Mouse (Mus musculus): ENCODE results near the gene Dck. TPM values are rescaled to one million over a fixed set of nuclear protein-coding genes. Genes with fewer than 3 reads are reported as not detected.

Dck gene
- 36.9 and 41.6 TPM in 2 replicates for polyA plus RNA-seq (2014; fragmentation: Nextera tagmentation; extraction: Ambion mirVana)

GRCm38 (mm10) chr5:88764987-88765481, at the start of gene Dck:
TSS of gene Dck (plus strand) at chr5:88764996.
- Histone ChIP-seq H3K4me3 (ENCODE audit: low read depth, low read length) (peak within 1 kb of the TSS; percentile 81), H3K4me1 (ENCODE audit: control insufficient read depth, insufficient read depth, low read length) (no peaks in the 10 kb centered on the region), H3K9ac (ENCODE audit: low read depth, low read length) (peak within 1 kb of the TSS; percentile 85), H3K36me3 (ENCODE audit: control insufficient read depth, insufficient read depth, low read length) (peaks cover 8% of the 10 kb centered on the region), H3K27ac (replicated peaks; ENCODE audit: low read depth, low read length) (peak within 1 kb of the TSS; percentile 89), H3K4me2 (ENCODE audit: low read depth, low read length) (peak within 1 kb of the TSS; percentile 71), H3K27me3 (replicated peaks; ENCODE audit: control insufficient read depth, insufficient read depth, low read length) (no peaks in the 10 kb centered on the region), H3K9me3 (ENCODE audit: control insufficient read depth, low read length) (no peaks in the 10 kb centered on the region)
- WGBS = 0% methylated on average over 1 of the region's 51 CpGs
- DNase-seq (ENCODE audit: low spot score) (peak; percentile 99), ATAC-seq (ENCODE audit: low read depth) (peak; percentile 100)

DNA sequence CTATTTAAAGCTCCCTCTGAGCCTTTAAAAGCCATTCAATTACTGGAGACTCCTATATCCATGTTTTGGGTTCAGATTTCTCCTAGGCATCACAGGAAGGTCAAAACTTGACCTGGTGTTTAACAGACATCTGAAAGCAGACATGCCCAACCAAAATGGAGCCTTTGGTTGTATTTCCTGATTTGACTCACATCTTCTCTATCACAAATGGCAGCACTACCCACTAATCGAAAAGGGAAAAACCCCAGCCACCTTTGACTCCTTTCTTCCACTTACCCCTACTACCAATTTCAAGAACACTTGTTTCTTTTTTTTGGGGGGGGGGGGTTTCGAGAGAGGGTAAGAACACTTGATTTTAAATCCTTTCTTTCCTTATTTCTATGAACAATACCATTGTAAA, 47.8 kb upstream of the Dck start:
- no peaks in the 10 kb centered on the region for H3K36me3 ChIP-seq (ENCODE audit: control insufficient read depth, insufficient read depth, low read length)
- WGBS = 90% methylated on average over 2 of the region's 2 CpGs
- peaks cover 6% of the 10 kb centered on the region for H3K4me1 ChIP-seq (ENCODE audit: control insufficient read depth, insufficient read depth, low read length)
- no peak for DNase-seq (ENCODE audit: low spot score)
- no peak overlapping the region for H3K9ac ChIP-seq (ENCODE audit: low read depth, low read length)
- no peak overlapping the region for H3K4me3 ChIP-seq (ENCODE audit: low read depth, low read length)
- no peak for ATAC-seq (ENCODE audit: low read depth)
- no peak overlapping the region for H3K4me2 ChIP-seq (ENCODE audit: low read depth, low read length)
- H3K27me3 ChIP-seq (replicated peaks; ENCODE audit: control insufficient read depth, insufficient read depth, low read length) = no peaks in the 10 kb centered on the region
- H3K27ac ChIP-seq (replicated peaks; ENCODE audit: low read depth, low read length) = no peak overlapping the region
- H3K9me3 ChIP-seq (ENCODE audit: control insufficient read depth, low read length) = no peaks in the 10 kb centered on the region

DNA sequence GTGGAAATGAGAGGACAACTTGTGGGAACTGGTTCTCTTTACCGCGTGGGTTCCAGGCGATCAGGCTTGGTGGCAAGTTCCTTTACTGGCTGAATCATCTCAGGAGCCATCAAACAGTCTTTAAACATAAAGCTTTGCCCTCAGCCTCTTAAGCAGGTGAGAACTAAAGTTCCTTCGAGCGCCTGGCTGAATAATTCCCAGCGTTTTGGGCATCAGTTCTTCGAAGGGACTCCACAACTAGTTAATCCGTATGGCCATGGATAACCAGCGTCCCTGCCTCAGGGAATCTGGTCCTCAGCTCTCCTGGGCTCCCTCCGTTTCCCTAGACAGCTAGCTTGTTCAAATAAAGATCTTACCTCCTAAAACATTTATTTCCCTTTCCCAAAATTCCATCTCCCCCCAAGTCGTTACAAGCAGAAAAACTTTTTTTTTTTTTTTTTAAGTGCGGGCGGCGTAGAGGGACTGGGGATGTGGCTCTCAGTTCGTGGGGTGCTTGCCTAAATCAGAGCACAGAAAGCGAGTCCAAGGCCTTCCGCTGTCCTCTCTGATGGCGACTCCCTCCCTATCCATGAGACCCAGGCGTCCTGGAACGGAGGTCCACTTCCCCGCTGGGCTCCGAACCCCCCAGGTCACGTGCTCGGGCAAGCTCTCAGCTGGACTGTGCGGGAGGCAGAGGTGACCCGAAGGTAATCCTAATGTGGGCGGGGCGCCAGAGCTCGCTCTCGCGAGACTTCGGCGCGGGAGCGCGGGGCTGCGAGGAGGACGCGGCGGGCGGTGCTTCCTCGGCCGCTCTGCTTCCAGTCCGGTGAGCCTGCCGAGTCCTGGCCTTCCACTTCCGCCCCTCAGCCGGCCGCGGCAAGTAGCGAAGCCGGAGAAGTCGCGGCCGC, 44.4 kb upstream of the Dck start, which contains the start of gene Mob1b:
Gene Mob1b, plus strand, starts transcription at position 740 of the 887 bp plus-strand sequence.
- H3K4me3 ChIP-seq (ENCODE audit: low read depth, low read length) = peak within 1 kb of the TSS; percentile 97
- H3K4me1 ChIP-seq (ENCODE audit: control insufficient read depth, insufficient read depth, low read length) = peaks cover 16% of the 10 kb centered on the region
- DNase-seq (ENCODE audit: low spot score) = peak; percentile 96
- WGBS = 1% methylated on average over 28 of the region's 54 CpGs
- H3K9me3 ChIP-seq (ENCODE audit: control insufficient read depth, low read length) = no peaks in the 10 kb centered on the region
- no peaks in the 10 kb centered on the region for H3K27me3 ChIP-seq (replicated peaks; ENCODE audit: control insufficient read depth, insufficient read depth, low read length)
- ATAC-seq (ENCODE audit: low read depth) = peak; percentile 95
- peak within 1 kb of the TSS; percentile 86 for H3K4me2 ChIP-seq (ENCODE audit: low read depth, low read length)
- H3K9ac ChIP-seq (ENCODE audit: low read depth, low read length) = peak within 1 kb of the TSS; percentile 96
- no peaks in the 10 kb centered on the region for H3K36me3 ChIP-seq (ENCODE audit: control insufficient read depth, insufficient read depth, low read length)
- peak within 1 kb of the TSS; percentile 90 for H3K27ac ChIP-seq (replicated peaks; ENCODE audit: low read depth, low read length)

- Histone ChIP-seq H3K9me3 (ENCODE audit: control insufficient read depth, low read length) (no peaks in the 10 kb centered on the region), H3K27me3 (replicated peaks; ENCODE audit: control insufficient read depth, insufficient read depth, low read length) (no peaks in the 10 kb centered on the region), H3K4me2 (ENCODE audit: low read depth, low read length) (peak overlapping the region; percentile 86), H3K4me1 (ENCODE audit: control insufficient read depth, insufficient read depth, low read length) (peaks cover 16% of the 10 kb centered on the region), H3K27ac (replicated peaks; ENCODE audit: low read depth, low read length) (peak overlapping the region; percentile 90), H3K36me3 (ENCODE audit: control insufficient read depth, insufficient read depth, low read length) (no peaks in the 10 kb centered on the region), H3K4me3 (ENCODE audit: low read depth, low read length) (peak overlapping the region; percentile 97), H3K9ac (ENCODE audit: low read depth, low read length) (peak overlapping the region; percentile 96)
- DNase-seq (ENCODE audit: low spot score) (no peak), ATAC-seq (ENCODE audit: low read depth) (peak; percentile 70)
- 0% methylated on average over 8 of the region's 38 CpGs for WGBS
These were observed 43.8 kb upstream of the Dck start for GRCm38 (mm10) chr5:88721003-88721475.

DNA sequence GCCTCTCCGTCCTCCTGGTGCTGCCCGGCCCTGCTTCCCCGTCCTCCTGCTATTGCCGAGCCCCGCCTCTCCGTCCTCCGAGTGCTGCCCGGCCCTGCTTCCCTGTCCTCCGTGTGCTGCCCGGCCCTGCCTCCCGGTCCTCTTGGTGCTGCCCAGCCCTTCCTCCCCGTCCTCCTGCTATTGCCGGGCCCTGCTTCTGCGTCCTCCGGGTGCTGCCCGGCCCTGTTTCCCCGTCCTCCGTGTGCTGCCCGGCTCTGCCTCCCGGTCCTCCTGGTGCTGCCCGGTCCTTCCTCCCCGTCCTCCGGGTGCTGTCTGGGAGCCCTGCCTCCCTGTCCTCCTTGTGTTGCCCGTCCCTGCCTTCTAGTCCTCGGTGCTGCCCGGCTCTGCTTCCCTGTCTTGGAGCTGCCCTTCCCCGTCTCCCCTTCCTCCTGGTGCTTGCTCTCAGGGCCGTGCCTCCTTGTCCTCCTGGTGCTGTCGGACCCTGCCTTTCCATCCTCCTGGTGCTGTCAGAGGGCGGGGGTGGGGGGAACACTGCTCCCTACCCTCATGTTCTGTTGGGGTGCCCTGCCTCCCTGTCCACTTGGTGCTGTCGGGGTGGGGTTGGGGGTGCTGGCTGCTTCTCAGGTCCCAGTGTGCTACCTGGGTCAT, 43.1 kb upstream of the Dck start:
- DNase-seq (ENCODE audit: low spot score) = peak; percentile 22
- Histone ChIP-seq H3K27me3 (replicated peaks; ENCODE audit: control insufficient read depth, insufficient read depth, low read length) (no peaks in the 10 kb centered on the region), H3K9me3 (ENCODE audit: control insufficient read depth, low read length) (no peaks in the 10 kb centered on the region), H3K4me3 (ENCODE audit: low read depth, low read length) (peak overlapping the region; percentile 97), H3K4me2 (ENCODE audit: low read depth, low read length) (peak overlapping the region; percentile 86), H3K36me3 (ENCODE audit: control insufficient read depth, insufficient read depth, low read length) (no peaks in the 10 kb centered on the region), H3K27ac (replicated peaks; ENCODE audit: low read depth, low read length) (peak overlapping the region; percentile 90), H3K9ac (ENCODE audit: low read depth, low read length) (peak overlapping the region; percentile 96), H3K4me1 (ENCODE audit: control insufficient read depth, insufficient read depth, low read length) (peaks cover 16% of the 10 kb centered on the region)
- WGBS = under 1% methylated on average over 30 of the region's 31 CpGs
- peak; percentile 12; the same call in 1 of the 2 replicates for ATAC-seq (ENCODE audit: low read depth)

- WGBS = 38% methylated on average over 4 of the region's 4 CpGs
These were observed 42.6 kb upstream of the Dck start for GRCm38 (mm10) chr5:88722213-88722600.

DNA sequence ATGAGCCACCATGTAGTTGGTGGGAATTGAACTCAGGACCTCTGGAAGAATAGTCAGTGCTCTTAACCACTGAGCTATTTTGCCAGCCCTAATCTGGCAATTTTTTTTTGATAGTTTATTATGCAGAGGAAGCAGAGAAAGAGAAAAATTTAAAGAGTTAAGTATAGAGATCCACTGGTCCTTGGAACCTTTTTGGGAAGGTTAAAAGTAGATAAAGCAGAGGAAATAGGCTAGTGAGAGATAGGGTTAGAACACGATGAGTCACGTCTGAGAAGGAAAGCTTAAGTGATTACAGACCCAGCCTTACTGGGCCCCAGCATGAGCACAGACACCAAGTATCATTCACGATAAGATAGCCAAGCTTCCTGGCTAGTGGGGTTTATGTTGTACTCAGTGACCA, 40.8 kb upstream of the Dck start:
- 0 out of 2 replicates have a peak, but pooled peaks cover 2% of the 10 kb centered on the region for H3K36me3 ChIP-seq (ENCODE audit: control insufficient read depth, insufficient read depth, low read length)
- WGBS = 42% methylated on average over 3 of the region's 3 CpGs
- H3K4me3 ChIP-seq (ENCODE audit: low read depth, low read length) = no peak overlapping the region
- no peaks in the 10 kb centered on the region for H3K27me3 ChIP-seq (replicated peaks; ENCODE audit: control insufficient read depth, insufficient read depth, low read length)
- H3K27ac ChIP-seq (replicated peaks; ENCODE audit: low read depth, low read length) = no peak overlapping the region
- H3K9me3 ChIP-seq (ENCODE audit: control insufficient read depth, low read length) = no peaks in the 10 kb centered on the region
- ATAC-seq (ENCODE audit: low read depth) = no peak
- no peak overlapping the region for H3K9ac ChIP-seq (ENCODE audit: low read depth, low read length)
- H3K4me1 ChIP-seq (ENCODE audit: control insufficient read depth, insufficient read depth, low read length) = peaks cover 16% of the 10 kb centered on the region
- DNase-seq (ENCODE audit: low spot score) = no peak
- no peak overlapping the region for H3K4me2 ChIP-seq (ENCODE audit: low read depth, low read length)

More at GRCm38 (mm10) chr5:88722213-88722600, 42.6 kb upstream of the Dck start:
- Histone ChIP-seq H3K9me3 (ENCODE audit: control insufficient read depth, low read length) (no peaks in the 10 kb centered on the region), H3K4me2 (ENCODE audit: low read depth, low read length) (peak overlapping the region; percentile 86), H3K27ac (replicated peaks; ENCODE audit: low read depth, low read length) (no peak overlapping the region), H3K36me3 (ENCODE audit: control insufficient read depth, insufficient read depth, low read length) (no peaks in the 10 kb centered on the region), H3K9ac (ENCODE audit: low read depth, low read length) (peak overlapping the region; percentile 96), H3K4me3 (ENCODE audit: low read depth, low read length) (peak overlapping the region; percentile 97), H3K27me3 (replicated peaks; ENCODE audit: control insufficient read depth, insufficient read depth, low read length) (no peaks in the 10 kb centered on the region), H3K4me1 (ENCODE audit: control insufficient read depth, insufficient read depth, low read length) (peaks cover 16% of the 10 kb centered on the region)
- DNase-seq (ENCODE audit: low spot score) = no peak
- ATAC-seq (ENCODE audit: low read depth) = no peak

DNA sequence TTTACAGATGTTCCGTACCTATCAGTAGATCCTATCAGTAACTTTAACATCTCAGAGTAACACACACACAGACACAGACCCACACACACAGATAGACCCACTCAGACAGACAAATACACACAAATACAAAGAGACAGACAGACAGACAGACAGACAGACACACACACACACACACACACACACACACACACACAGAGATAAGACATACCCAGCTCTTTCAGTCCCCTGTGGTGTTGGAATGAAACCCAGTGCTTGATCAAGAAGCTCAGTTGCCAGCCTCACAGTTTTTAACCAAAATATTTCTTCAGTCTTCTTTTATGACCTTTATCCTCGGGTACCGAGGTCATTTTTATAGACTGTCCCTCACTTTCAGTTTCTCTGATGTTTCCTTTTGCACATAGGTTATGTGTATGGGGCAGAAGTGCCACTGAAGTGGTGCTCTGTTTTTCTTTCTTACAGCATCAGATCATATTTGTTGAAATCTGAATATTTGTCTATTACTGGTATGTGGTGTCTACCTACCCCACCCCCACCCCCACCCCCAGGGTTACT, 37.1 kb upstream of the Dck start:
- no peaks in the 10 kb centered on the region for H3K9me3 ChIP-seq (ENCODE audit: control insufficient read depth, low read length)
- no peak overlapping the region for H3K4me2 ChIP-seq (ENCODE audit: low read depth, low read length)
- no peak overlapping the region for H3K27ac ChIP-seq (replicated peaks; ENCODE audit: low read depth, low read length)
- DNase-seq (ENCODE audit: low spot score) = no peak
- ATAC-seq (ENCODE audit: low read depth) = no peak
- H3K4me3 ChIP-seq (ENCODE audit: low read depth, low read length) = no peak overlapping the region
- H3K36me3 ChIP-seq (ENCODE audit: control insufficient read depth, insufficient read depth, low read length) = 0 out of 2 replicates have a peak, but pooled peaks cover 2% of the 10 kb centered on the region
- H3K27me3 ChIP-seq (replicated peaks; ENCODE audit: control insufficient read depth, insufficient read depth, low read length) = no peaks in the 10 kb centered on the region
- WGBS = 80% methylated on average over 3 of the region's 3 CpGs
- no peak overlapping the region for H3K9ac ChIP-seq (ENCODE audit: low read depth, low read length)
- H3K4me1 ChIP-seq (ENCODE audit: control insufficient read depth, insufficient read depth, low read length) = peaks cover 3% of the 10 kb centered on the region; the same call in 1 of the 2 replicates

Measured in embryonic facial prominence, embryonic 14.5 days (tissue).